Mouse (Mus musculus): ENCODE results near the gene Fchsd2.

- TF ChIP-seq GATA1 (IDR thresholded peaks at IDR 0.05; ENCODE audit: low read length) = no peak
- TF ChIP-seq TAL1 (IDR thresholded peaks at IDR 0.05; ENCODE audit: low read length) = no peak
Measured at GRCm38 (mm10) chr7:101083562-101084166, 9.0 kb upstream of the Fchsd2 start.
